Mouse (Mus musculus) forebrain, embryonic 16.5 days (tissue): ENCODE measurements around the gene Timm23. TPM values are rescaled to one million over a fixed set of nuclear protein-coding genes. Genes with fewer than 3 reads are reported as not detected.
A peak's percentile ranks its signal among the peaks of the same experiment; 100 is the strongest.
"Not testable (repeated sequence)": the region's sequence is repeated elsewhere in the genome, so short reads cannot be mapped to it uniquely, and the experiment has no call there.

Experiments
- ATAC-seq: fragments of 200-750 bp; cut with Nextera tagmentation; 2 replicates; pipeline ENCODE4 v1.8.0; 2017; ENCODE audit warnings: mild to moderate bottlenecking, moderate library complexity
- H3K27ac ChIP-seq: fragments of 300-500 bp; sonication (generic); 2 replicates; pipeline ENCODE4 v1.5.1; 2014; ENCODE audit warnings: low read length, control low read depth
- H3K27me3 ChIP-seq: fragments of 300-500 bp; sonication (generic); replicated peaks from 2 replicates; pipeline ENCODE4 v1.6.1; 2014; ENCODE audit warnings: low read length; ENCODE audit not compliant: control insufficient read depth, insufficient read depth
- H3K36me3 ChIP-seq: fragments of 300-500 bp; sonication (generic); 2 replicates; pipeline ENCODE4 v1.6.1; 2014; ENCODE audit not compliant: control insufficient read depth, insufficient read depth
- H3K4me1 ChIP-seq: fragments of 300-500 bp; sonication (generic); replicated peaks from 2 replicates; pipeline ENCODE4 v1.6.1; 2014; ENCODE audit warnings: low read length; ENCODE audit not compliant: control insufficient read depth, insufficient read depth
- H3K4me2 ChIP-seq: fragments of 300-500 bp; sonication (generic); 2 replicates; pipeline ENCODE4 v1.6.1; 2014; ENCODE audit warnings: mild to moderate bottlenecking, low read length, control low read depth
- H3K4me3 ChIP-seq: fragments of 300-500 bp; sonication (generic); replicated peaks from 2 replicates; pipeline ENCODE4 v1.5.1; 2014; ENCODE audit warnings: mild to moderate bottlenecking, low read length, control low read depth
- H3K9ac ChIP-seq: fragments of 300-500 bp; sonication (generic); replicated peaks from 2 replicates; pipeline ENCODE4 v1.6.1; 2014; ENCODE audit warnings: low read depth, low read length, control low read depth
- H3K9me3 ChIP-seq: fragments of 300-500 bp; sonication (generic); 2 replicates; pipeline ENCODE4 v1.6.1; 2016; ENCODE audit warnings: low read length; ENCODE audit not compliant: control insufficient read depth
- WGBS: fragments of 180-500 bp; shearing (Covaris S2); extraction: QIAGEN DNeasy Blood & Tissue Kit; methylation state at CpG from one replicate; pipeline ENCODE4 v1.1.7; 2014; 5-methylcytosine and 5-hydroxymethylcytosine counted together
- polyA plus RNA-seq: library from polyadenylated mRNA; unstranded; fragments of >200 nt; fragmentation: Nextera tagmentation; extraction: Ambion mirVana; gene quantifications from 2 replicates; pipeline ENCODE4 v1.2.1, GENCODE M21; 2015

Timm23 gene
- 221 and 229 TPM in 2 replicates for polyA plus RNA-seq

DNA sequence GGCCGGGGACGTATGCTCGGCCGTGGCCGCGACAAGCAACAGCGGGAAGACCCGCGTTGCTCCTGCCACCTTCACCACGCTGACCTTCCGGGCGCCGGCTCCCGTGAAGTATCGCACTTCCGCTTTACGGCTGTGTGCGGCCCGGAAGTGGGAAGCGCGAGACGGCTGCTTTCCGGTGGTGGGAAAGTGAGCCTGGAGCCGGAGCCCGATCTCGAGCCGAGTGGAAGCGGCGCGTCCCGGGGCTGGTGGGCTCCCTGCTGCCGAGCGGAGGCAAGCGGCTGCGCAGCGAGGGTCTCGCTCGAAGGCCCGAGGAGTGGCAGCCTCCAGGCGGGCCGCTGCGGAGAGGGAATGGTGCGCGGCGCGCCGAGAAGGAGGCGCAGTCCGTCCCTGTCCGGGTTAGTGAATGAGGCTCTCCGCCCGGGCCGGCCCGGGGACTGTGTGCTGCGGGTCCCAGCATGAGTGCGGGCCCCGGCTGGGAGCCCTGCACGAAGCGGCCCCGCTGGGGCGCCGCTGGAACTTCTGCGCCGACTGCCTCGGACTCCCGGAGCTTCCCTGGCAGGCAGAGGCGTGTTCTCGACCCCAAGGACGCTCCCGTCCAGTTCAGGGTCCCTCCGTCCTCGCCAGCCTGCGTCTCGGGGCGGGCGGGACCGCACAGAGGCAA is at the start of gene Timm23, which contains the start of gene Parg:
TSS of gene Timm23 (minus strand) at position 108 of the 661 bp plus-strand sequence.
TSS of gene Parg (plus strand) at position 159 of the 661 bp plus-strand sequence.
- Histone ChIP-seq H3K27ac (peak within 1 kb of the TSS; percentile 64; the same call in 1 of the 2 replicates), H3K36me3 (peaks cover 8% of the 10 kb centered on the region), H3K4me3 (peak within 1 kb of the TSS; percentile 94), H3K27me3 (no peaks in the 10 kb centered on the region), H3K9ac (peak within 1 kb of the TSS; percentile 80), H3K4me1 (peaks cover 22% of the 10 kb centered on the region), H3K4me2 (peak within 1 kb of the TSS; percentile 93), H3K9me3 (no peaks in the 10 kb centered on the region)
- under 1% methylated on average over 77 of the region's 77 CpGs for WGBS
- peak; percentile 98 for ATAC-seq

DNA sequence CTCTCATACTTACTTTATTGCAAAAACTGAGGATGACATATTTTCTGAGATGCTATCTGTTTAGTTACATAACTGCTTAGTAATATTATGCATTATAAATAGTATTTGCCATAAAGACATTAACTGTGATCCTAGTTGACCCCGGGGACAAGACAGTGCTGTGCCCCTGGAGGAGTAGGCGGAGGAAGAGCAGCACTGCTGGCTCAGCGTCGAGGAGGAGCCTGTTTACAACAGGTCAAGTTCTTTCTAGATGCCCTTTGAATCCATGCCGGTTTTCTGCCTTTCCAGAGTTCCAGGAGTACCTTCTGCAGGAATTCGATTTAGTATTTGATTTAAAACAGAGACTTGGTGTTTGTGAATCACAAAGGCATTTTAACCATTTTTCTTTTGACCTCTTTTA is 47.9 kb upstream of the Timm23 start:
- Histone ChIP-seq H3K4me2 (no peak overlapping the region), H3K27ac (no peak overlapping the region), H3K27me3 (no peaks in the 10 kb centered on the region), H3K4me3 (no peak overlapping the region), H3K4me1 (no peaks in the 10 kb centered on the region; the same call in 1 of the 2 replicates), H3K9me3 (no peaks in the 10 kb centered on the region), H3K36me3 (no peaks in the 10 kb centered on the region), H3K9ac (no peak overlapping the region)
- no peak for ATAC-seq
- 91% methylated on average over 6 of the region's 6 CpGs for WGBS

DNA sequence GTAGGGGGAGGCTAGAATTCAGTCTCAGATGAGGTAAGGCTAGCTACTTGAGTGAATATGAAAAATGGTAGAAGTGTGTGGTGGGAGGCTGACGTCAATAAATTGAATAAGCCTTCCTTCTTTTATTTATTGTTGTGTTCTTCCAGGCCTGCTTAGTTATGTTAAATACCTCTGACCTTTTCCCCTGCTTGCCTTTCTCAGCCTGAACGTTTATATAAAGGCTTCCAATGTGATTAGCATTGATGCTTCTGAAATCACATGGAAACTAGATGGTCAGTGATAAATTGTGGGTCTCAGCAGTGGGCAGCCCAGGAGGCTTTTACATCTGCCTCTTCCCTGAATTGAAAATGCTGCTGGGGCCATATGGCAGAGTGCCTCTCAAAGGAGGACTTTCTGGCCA is 44.3 kb upstream of the Timm23 start:
- peaks cover 9% of the 10 kb centered on the region; the same call in 1 of the 2 replicates for H3K36me3 ChIP-seq
- H3K4me3 ChIP-seq = no peak overlapping the region
- H3K4me1 ChIP-seq = no peaks in the 10 kb centered on the region; the same call in 1 of the 2 replicates
- ATAC-seq = no peak
- 14% methylated on average over 2 of the region's 2 CpGs for WGBS
- H3K9ac ChIP-seq = no peak overlapping the region
- no peak overlapping the region for H3K27ac ChIP-seq
- no peaks in the 10 kb centered on the region for H3K9me3 ChIP-seq
- no peaks in the 10 kb centered on the region for H3K27me3 ChIP-seq
- no peak overlapping the region for H3K4me2 ChIP-seq

DNA sequence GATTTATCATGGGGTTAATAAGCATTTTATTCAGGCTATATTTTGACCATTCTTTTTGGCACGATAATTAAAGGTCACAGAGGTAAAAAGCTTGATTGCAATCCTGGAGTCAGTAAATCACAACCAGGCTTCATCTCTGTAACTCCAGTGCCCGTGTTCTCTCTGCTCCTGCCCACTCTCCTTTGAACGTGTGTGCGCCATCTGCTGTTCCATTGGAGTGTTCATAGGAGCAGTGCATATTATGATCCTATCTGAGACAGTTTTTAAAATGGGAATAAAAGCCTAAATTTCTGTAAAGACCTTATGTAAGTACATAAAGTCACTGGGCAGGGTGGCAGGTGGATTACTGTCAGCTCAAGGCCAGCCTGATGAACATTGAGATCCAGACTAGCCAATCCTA is 40.7 kb upstream of the Timm23 start:
- H3K9ac ChIP-seq = no peak overlapping the region
- H3K4me1 ChIP-seq = no peaks in the 10 kb centered on the region; the same call in 1 of the 2 replicates
- H3K27me3 ChIP-seq = no peaks in the 10 kb centered on the region
- no peak overlapping the region for H3K4me3 ChIP-seq
- WGBS = 82% methylated on average over 4 of the region's 4 CpGs
- ATAC-seq = no peak
- H3K36me3 ChIP-seq = peaks cover 11% of the 10 kb centered on the region; the same call in 1 of the 2 replicates
- H3K9me3 ChIP-seq = no peaks in the 10 kb centered on the region
- no peak overlapping the region for H3K4me2 ChIP-seq
- no peak overlapping the region for H3K27ac ChIP-seq

DNA sequence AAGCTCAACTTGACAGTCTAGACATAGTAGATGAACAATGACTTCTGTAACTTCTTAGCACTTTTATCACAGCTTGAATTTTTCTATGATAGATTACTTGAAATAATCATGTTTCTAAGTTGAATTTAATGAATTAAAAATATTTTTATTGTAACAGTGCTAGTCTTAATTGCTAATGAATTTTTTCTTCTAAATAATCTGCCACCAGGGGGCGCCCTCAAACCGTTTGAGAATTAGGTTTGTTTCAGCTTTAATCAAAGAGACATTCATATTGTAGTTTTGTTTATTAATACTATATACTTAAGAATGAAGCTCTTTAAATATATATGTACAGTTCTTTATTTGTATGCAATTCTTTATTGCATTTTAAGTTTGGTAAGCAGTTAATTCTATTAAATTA is 27.3 kb upstream of the Timm23 start:
- no peaks in the 10 kb centered on the region for H3K9me3 ChIP-seq
- H3K4me3 ChIP-seq = no peak overlapping the region
- H3K9ac ChIP-seq = no peak overlapping the region
- no peaks in the 10 kb centered on the region for H3K36me3 ChIP-seq
- no peak overlapping the region for H3K4me2 ChIP-seq
- no peaks in the 10 kb centered on the region for H3K27me3 ChIP-seq
- H3K27ac ChIP-seq = no peak overlapping the region
- H3K4me1 ChIP-seq = no peaks in the 10 kb centered on the region
- no peak for ATAC-seq
- WGBS = 0% methylated on average over 2 of the region's 2 CpGs

DNA sequence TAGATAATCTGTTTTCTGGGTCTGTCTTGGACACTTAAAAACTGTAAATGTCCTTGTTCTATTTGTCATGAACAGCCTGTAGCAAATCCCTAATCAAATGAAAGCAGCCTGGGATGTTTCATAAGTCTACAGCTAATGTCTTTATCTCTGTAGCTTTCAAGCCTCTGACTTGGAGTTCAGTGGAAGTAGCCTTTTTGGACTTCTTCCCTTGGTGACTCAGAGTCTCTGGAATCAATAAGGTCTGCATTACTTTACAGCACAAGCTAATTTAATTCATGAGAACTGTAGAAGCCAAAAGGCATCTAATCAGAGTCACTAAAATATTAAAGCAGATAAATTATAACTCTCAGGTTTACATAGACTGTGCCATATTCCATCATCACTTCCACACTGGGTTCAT is 24.9 kb upstream of the Timm23 start:
- no peak overlapping the region for H3K27ac ChIP-seq
- no peak overlapping the region for H3K4me2 ChIP-seq
- H3K4me3 ChIP-seq = no peak overlapping the region
- ATAC-seq = no peak
- H3K9me3 ChIP-seq = no peaks in the 10 kb centered on the region
- H3K9ac ChIP-seq = no peak overlapping the region
- H3K27me3 ChIP-seq = no peaks in the 10 kb centered on the region
- no peaks in the 10 kb centered on the region for H3K4me1 ChIP-seq
- no peaks in the 10 kb centered on the region for H3K36me3 ChIP-seq

DNA sequence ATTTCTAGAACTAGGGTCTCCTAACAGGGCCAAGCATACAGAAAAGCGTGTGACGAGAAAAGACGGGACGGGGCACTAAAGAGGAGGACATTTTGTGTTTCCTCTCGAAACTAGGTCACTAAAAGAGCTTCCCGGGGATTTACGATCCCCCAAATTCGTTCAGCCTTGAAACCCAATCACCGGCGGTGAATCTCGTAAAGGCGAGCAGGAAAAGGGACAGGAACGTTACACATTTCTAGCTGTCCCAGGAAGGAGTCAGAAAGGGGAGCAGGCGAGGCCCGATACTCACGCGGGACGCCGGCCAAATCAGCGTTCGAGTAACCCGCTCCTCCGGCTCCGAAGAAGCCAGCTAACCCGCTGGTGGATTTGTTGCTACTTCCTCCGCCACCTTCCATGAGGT is 344 bp downstream of the Timm23 start:
- Histone ChIP-seq H3K4me2 (peak overlapping the region; percentile 87), H3K9me3 (no peaks in the 10 kb centered on the region), H3K9ac (peak overlapping the region; percentile 54), H3K27ac (no peak overlapping the region), H3K36me3 (peaks cover 10% of the 10 kb centered on the region), H3K4me3 (peak overlapping the region; percentile 94), H3K4me1 (peaks cover 22% of the 10 kb centered on the region), H3K27me3 (no peaks in the 10 kb centered on the region)
- peak; percentile 15; the same call in 1 of the 2 replicates for ATAC-seq
- under 1% methylated on average over 22 of the region's 26 CpGs for WGBS

DNA sequence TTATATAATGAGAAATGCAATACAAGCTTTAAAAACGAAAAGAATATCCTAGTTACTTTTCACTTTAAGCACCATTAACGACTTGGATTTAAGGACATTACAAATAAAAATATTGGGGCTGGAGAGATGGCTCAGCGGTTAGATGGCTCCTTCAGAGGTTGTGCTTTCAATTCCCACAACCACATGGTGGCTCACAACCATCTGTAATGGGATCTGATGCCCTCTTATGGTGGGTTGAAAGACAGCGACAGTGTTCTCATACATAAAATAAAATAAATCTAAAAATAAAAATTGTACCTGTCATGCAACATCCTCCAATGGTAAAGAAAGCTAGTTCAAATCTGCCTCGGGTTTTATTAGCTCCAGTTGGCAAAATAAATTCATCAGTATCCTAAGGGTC is 8.1 kb downstream of the Timm23 start:
- H3K4me2 ChIP-seq, H3K9ac ChIP-seq, H3K27me3 ChIP-seq, H3K4me1 ChIP-seq, H3K9me3 ChIP-seq, H3K4me3 ChIP-seq, ATAC-seq, H3K27ac ChIP-seq: not testable (repeated sequence)
- peaks cover 28% of the 10 kb centered on the region for H3K36me3 ChIP-seq
- WGBS = 83% methylated on average over 5 of the region's 5 CpGs

DNA sequence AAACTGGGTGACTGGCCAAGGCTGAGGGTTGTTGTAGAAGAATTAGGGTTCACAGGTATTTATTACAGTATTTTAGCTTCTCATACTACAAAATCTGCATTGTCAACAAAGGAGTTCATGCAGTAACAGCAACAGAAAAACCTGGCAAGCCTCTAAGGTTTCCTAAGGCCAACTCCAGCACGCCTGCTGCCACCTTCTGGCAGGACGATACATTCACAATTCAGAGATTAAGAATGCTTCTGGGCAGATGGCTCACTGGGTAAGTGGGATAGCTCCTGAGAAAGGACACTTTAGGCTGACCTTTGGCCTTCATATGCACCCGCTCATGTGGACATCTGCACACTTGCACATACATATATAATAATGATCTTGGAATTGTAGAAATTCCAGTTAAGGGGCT is 9.3 kb downstream of the Timm23 start:
- no peaks in the 10 kb centered on the region for H3K9me3 ChIP-seq
- H3K4me1 ChIP-seq = no peaks in the 10 kb centered on the region
- WGBS = 40% methylated on average over 3 of the region's 3 CpGs
- H3K27ac ChIP-seq = no peak overlapping the region
- H3K4me3 ChIP-seq = no peak overlapping the region
- no peak overlapping the region for H3K4me2 ChIP-seq
- H3K36me3 ChIP-seq = peaks cover 28% of the 10 kb centered on the region
- no peak overlapping the region for H3K9ac ChIP-seq
- H3K27me3 ChIP-seq = no peaks in the 10 kb centered on the region
- ATAC-seq = no peak
